Mouse (Mus musculus) adrenal gland (tissue): ENCODE results near the gene Zfand6.

Experiments
- intact Hi-C: fragments of 180-260 bp; cut with DNase I; formaldehyde crosslinking; loops from one replicate; pipeline ENCODE4 v1.15.1; 2025

Zfand6 gene

GRCm38 (mm10) chr7:84594917-84595303 is 94.8 kb downstream of the Zfand6 start:
- intact Hi-C loops, result loop anchor here (5.0 kb wide), 2 partner anchors 147 to 187 kb away; no protein-coding TSS in a partner anchor

GRCm38 (mm10) chr7:84594087-84594916 is 95.5 kb downstream of the Zfand6 start:
- intact Hi-C loops, result loop anchor here (5.0 kb wide), 2 partner anchors 148 to 188 kb away; no protein-coding TSS in a partner anchor

GRCm38 (mm10) chr7:84591347-84591746 is 98.4 kb downstream of the Zfand6 start:
- intact Hi-C loops, result loop anchor here (5.0 kb wide), 2 partner anchors 151 to 191 kb away; no protein-coding TSS in a partner anchor

GRCm38 (mm10) chr7:84590622-84591021 is 99.1 kb downstream of the Zfand6 start:
- intact Hi-C loops, result loop anchor here (5.0 kb wide), 2 partner anchors 152 to 192 kb away; no protein-coding TSS in a partner anchor

GRCm38 (mm10) chr7:84587101-84587783 is 102.5 kb downstream of the Zfand6 start:
- intact Hi-C loops, result no loop called here

- intact Hi-C loops, result no loop called here
Observed at GRCm38 (mm10) chr7:84586360-84587100, 103.2 kb downstream of the Zfand6 start.

- intact Hi-C loops, result no loop called here
Observed at GRCm38 (mm10) chr7:84585086-84585485, 104.7 kb downstream of the Zfand6 start.

GRCm38 (mm10) chr7:84579769-84580168 is 110.0 kb downstream of the Zfand6 start:
- intact Hi-C loops, result no loop called here

GRCm38 (mm10) chr7:84578841-84579240 is 110.9 kb downstream of the Zfand6 start:
- intact Hi-C loops, result no loop called here

- intact Hi-C loops, result no loop called here
Observed at GRCm38 (mm10) chr7:84577034-84577433, 112.7 kb downstream of the Zfand6 start.

GRCm38 (mm10) chr7:84566200-84566599 is 123.6 kb downstream of the Zfand6 start:
- intact Hi-C loops, result no loop called here

- intact Hi-C loops, result no loop called here
Observed at GRCm38 (mm10) chr7:84564236-84564635, 125.5 kb downstream of the Zfand6 start.
